Mouse (Mus musculus): Measurements from ENCODE around the gene Faiml. TPM values are rescaled to one million over a fixed set of nuclear protein-coding genes. Genes with fewer than 3 reads are reported as not detected.

The Faiml gene
- not detected in 4 replicates for total RNA-seq (2023; ENCODE audit: inconsistent age)

GRCm38 (mm10) chr9:99237139-99237538 is at the start of gene Faiml:
Gene Faiml, minus strand, starts transcription at chr9:99237239.

GRCm38 (mm10) chr9:99243190-99243894 is 6.3 kb upstream of the Faiml start, which contains the start of gene Cep70:
Gene Cep70, plus strand, starts transcription at chr9:99243367.

Other genes with a start within 250 kb of the Faiml start
- not detected in 4 replicates for gene Gm1123, start 201.5 kb downstream of the Faiml start, total RNA-seq (2023; ENCODE audit: inconsistent age)
- gene Pik3cb, start 96.6 kb downstream of the Faiml start, total RNA-seq (2023; ENCODE audit: inconsistent age), result 1.2 to 2.2 TPM (median 2.0 TPM) in 4 replicates
- gene Cep70, start 6.1 kb upstream of the Faiml start, total RNA-seq (2023; ENCODE audit: inconsistent age), result 7.2 to 12.2 TPM (median 8.9 TPM) in 4 replicates
- gene Esyt3, start 121.3 kb upstream of the Faiml start, total RNA-seq (2023; ENCODE audit: inconsistent age), result not detected in 4 replicates
- gene Mras, start 200.1 kb upstream of the Faiml start, total RNA-seq (2023; ENCODE audit: inconsistent age), result 0.39 to 0.48 TPM (median 0.45 TPM) in 3 of 4 replicates, not detected in the other
- gene Nme9, start 214.2 kb upstream of the Faiml start, total RNA-seq (2023; ENCODE audit: inconsistent age), result not detected in 4 replicates

Measured in B cell, adult (primary cell).